Mouse (Mus musculus) T-helper 1 cell (primary cell): ENCODE measurements around the gene Mtus2.
"Not testable (repeated sequence)": the region's sequence is repeated elsewhere in the genome, so short reads cannot be mapped to it uniquely, and the experiment has no call there.

Experiments
- in situ Hi-C: fragments of 300-600 bp; cut with MboI, MseI; formaldehyde crosslinking; loops from one replicate; pipeline ENCODE4 v1.15.1; 2025; ENCODE audit warnings: high pct_unique_total_duplicates

The Mtus2 gene

GRCm38 (mm10) chr5:147956821-147957564 lies at the start of gene Mtus2:
Gene Mtus2, plus strand, starts transcription at chr5:147957320.
- in situ Hi-C loops, result no loop called here

- in situ Hi-C loops, result no loop called here
Measured at GRCm38 (mm10) chr5:147907851-147908250, 49.3 kb upstream of the Mtus2 start.

GRCm38 (mm10) chr5:147910807-147911509 lies 46.2 kb upstream of the Mtus2 start:
- in situ Hi-C loops, result no loop called here

- in situ Hi-C loops, result no loop called here
Measured at GRCm38 (mm10) chr5:147911744-147912143, 45.4 kb upstream of the Mtus2 start.

- in situ Hi-C loops, result no loop called here
Measured at GRCm38 (mm10) chr5:147913241-147913842, 43.8 kb upstream of the Mtus2 start.

GRCm38 (mm10) chr5:147915038-147915566 lies 42.0 kb upstream of the Mtus2 start:
- in situ Hi-C loops, result no loop called here

GRCm38 (mm10) chr5:147916171-147916570 lies 40.9 kb upstream of the Mtus2 start:
- in situ Hi-C loops, result no loop called here

- in situ Hi-C loops, result no loop called here
Measured at GRCm38 (mm10) chr5:147918044-147918846, 38.9 kb upstream of the Mtus2 start.

GRCm38 (mm10) chr5:147924621-147925020 lies 32.5 kb upstream of the Mtus2 start:
- in situ Hi-C loops, result no loop called here

- in situ Hi-C loops, result no loop called here
Measured at GRCm38 (mm10) chr5:147925935-147926604, 31.1 kb upstream of the Mtus2 start.

- in situ Hi-C loops, result no loop called here
Measured at GRCm38 (mm10) chr5:147928668-147929497, 28.2 kb upstream of the Mtus2 start.

- in situ Hi-C loops, result no loop called here
Measured at GRCm38 (mm10) chr5:147935096-147935495, 22.0 kb upstream of the Mtus2 start.

GRCm38 (mm10) chr5:147939226-147939625 lies 17.9 kb upstream of the Mtus2 start:
- in situ Hi-C loops, result no loop called here

- in situ Hi-C loops, result no loop called here
Measured at GRCm38 (mm10) chr5:147945000-147945666, 12.0 kb upstream of the Mtus2 start.

- in situ Hi-C loops, result no loop called here
Measured at GRCm38 (mm10) chr5:147949881-147950280, 7.2 kb upstream of the Mtus2 start.

GRCm38 (mm10) chr5:147951751-147952150 lies 5.4 kb upstream of the Mtus2 start:
- in situ Hi-C loops, result no loop called here

- in situ Hi-C loops, result not testable (repeated sequence)
Measured at GRCm38 (mm10) chr5:147953181-147953580, 3.9 kb upstream of the Mtus2 start.

GRCm38 (mm10) chr5:147955671-147956070 lies 1.4 kb upstream of the Mtus2 start:
- in situ Hi-C loops, result no loop called here

GRCm38 (mm10) chr5:147956421-147956820 lies 699 bp upstream of the Mtus2 start:
- in situ Hi-C loops, result no loop called here
